Comparison of ENCODE assay signal across 9 mouse cellular contexts in genomic region chr4:88696237-88696884, GRCm38 (mm10). TPM values are rescaled to one million over a fixed set of nuclear protein-coding genes. Genes with fewer than 3 reads are reported as not detected.
A peak's percentile ranks its signal among the peaks of the same experiment; 100 is the strongest.
DNase-seq lines count a peak whose midpoint lies in the region; ATAC-seq and TF ChIP-seq lines count a peak whose summit lies in the region.
"Had no signal": no experiment of that assay in that cellular context is flagged by ENCODE, and none has a peak within 500 bp of the region (broad histone marks: within the 10 kb centered on the region; RNA-seq: fewer than 3 reads in every experiment).

No protein-coding gene starts in this region.

- no peak overlapping the region for H3K9ac ChIP-seq in heart, embryonic 11.5 days (ENCODE audit: low read depth, low read length)
- H3K9ac ChIP-seq in kidney, embryonic 15.5 days, result no peak overlapping the region
- H3K9ac ChIP-seq in liver, adult 2 months (ENCODE audit: low read depth, low read length), result no peak overlapping the region
- H3K9ac ChIP-seq: embryonic facial prominence, embryonic 12.5 days had no signal

- no peaks in the 10 kb centered on the region for H3K79me2 ChIP-seq in liver, adult 2 months (ENCODE audit: control insufficient read depth, insufficient read depth, low read length)

- no peak overlapping the region for H3K27ac ChIP-seq in bone marrow macrophage, adult 2 months (ENCODE audit: insufficient read depth, low read depth, low read length)
- H3K27ac ChIP-seq in embryonic fibroblast, embryonic 13.5 days (ENCODE audit: insufficient read depth, low read length), result no peak overlapping the region
- no peak overlapping the region for H3K27ac ChIP-seq in heart, embryonic 11.5 days (ENCODE audit: low read depth, low read length)
- no peak overlapping the region for H3K27ac ChIP-seq in kidney, embryonic 15.5 days
- no peak overlapping the region for H3K27ac ChIP-seq in liver, adult 2 months (replicated peaks; ENCODE audit: insufficient read depth, low read depth, low read length)
- H3K27ac ChIP-seq: embryonic facial prominence, embryonic 12.5 days had no signal

- no peak overlapping the region for H3K4me2 ChIP-seq in heart, embryonic 11.5 days
- H3K4me2 ChIP-seq in kidney, embryonic 15.5 days, result no peak overlapping the region
- H3K4me2 ChIP-seq: embryonic facial prominence, embryonic 12.5 days had no signal

- peaks cover 31% of the 10 kb centered on the region for H3K4me1 ChIP-seq in bone marrow macrophage, adult 2 months (ENCODE audit: control insufficient read depth, insufficient read depth, low read length)
- no peaks in the 10 kb centered on the region for H3K4me1 ChIP-seq in embryonic fibroblast, embryonic 13.5 days (ENCODE audit: control insufficient read depth, insufficient read depth, low read length)
- H3K4me1 ChIP-seq in heart, embryonic 11.5 days (ENCODE audit: control insufficient read depth, insufficient read depth, low read length), result no peaks in the 10 kb centered on the region
- no peaks in the 10 kb centered on the region for H3K4me1 ChIP-seq in kidney, embryonic 15.5 days
- H3K4me1 ChIP-seq in liver, adult 2 months (ENCODE audit: control insufficient read depth, insufficient read depth, low read length), result no peaks in the 10 kb centered on the region
- H3K4me1 ChIP-seq: embryonic facial prominence, embryonic 12.5 days had no signal

- WGBS in heart, embryonic 11.5 days (ENCODE audit: insufficient replicate concordance), result 20% methylated on average over 3 of the region's 3 CpGs
- WGBS in kidney, embryonic 15.5 days, result 26% methylated on average over 3 of the region's 3 CpGs
- 29% methylated on average over 3 of the region's 3 CpGs for WGBS in liver, adult 2 months

- H3K9me3 ChIP-seq in heart, embryonic 11.5 days (replicated peaks; ENCODE audit: control insufficient read depth, low read length), result no peaks in the 10 kb centered on the region
- H3K9me3 ChIP-seq in kidney, embryonic 15.5 days (replicated peaks), result no peaks in the 10 kb centered on the region
- H3K9me3 ChIP-seq: embryonic facial prominence, embryonic 12.5 days had no signal

- TF ChIP-seq POLR2A in bone marrow macrophage, adult 2 months (IDR thresholded peaks at IDR 0.05; ENCODE audit: borderline replicate concordance, low read depth, low read length), result no peak
- no peak for TF ChIP-seq POLR2A in embryonic fibroblast, embryonic 13.5 days (IDR thresholded peaks at IDR 0.05; ENCODE audit: low read depth, low read length)
- no peak for TF ChIP-seq POLR2A in liver, adult 2 months (IDR thresholded peaks at IDR 0.05; ENCODE audit: extremely low read depth, insufficient read depth, low read length)

- 0 out of 2 replicates have a peak, but pooled peaks have one; percentile 39 for ATAC-seq in heart, embryonic 11.5 days (replicated peaks; ENCODE audit: insufficient number of reproducible peaks, low FRiP score, low TSS enrichment)
- peak; percentile 95 for ATAC-seq in kidney, embryonic 15.5 days (replicated peaks; ENCODE audit: low FRiP score)

- no peaks in the 10 kb centered on the region for H3K36me3 ChIP-seq in heart, embryonic 11.5 days (ENCODE audit: control insufficient read depth, insufficient read depth, low read length)
- no peaks in the 10 kb centered on the region for H3K36me3 ChIP-seq in kidney, embryonic 15.5 days
- H3K36me3 ChIP-seq in liver, adult 2 months (ENCODE audit: control insufficient read depth, insufficient read depth, low read length), result no peaks in the 10 kb centered on the region
- H3K36me3 ChIP-seq: embryonic facial prominence, embryonic 12.5 days had no signal

- H3K27me3 ChIP-seq in heart, embryonic 11.5 days (ENCODE audit: control insufficient read depth, insufficient read depth, low read length), result peaks cover 2% of the 10 kb centered on the region; the same call in 1 of the 2 replicates
- H3K27me3 ChIP-seq in kidney, embryonic 15.5 days, result no peaks in the 10 kb centered on the region
- no peaks in the 10 kb centered on the region for H3K27me3 ChIP-seq in liver, adult 2 months (ENCODE audit: control insufficient read depth, insufficient read depth, low read length)
- H3K27me3 ChIP-seq: embryonic facial prominence, embryonic 12.5 days had no signal

- peak; percentile 74 for TF ChIP-seq CTCF in bone marrow macrophage, adult 2 months (IDR thresholded peaks at IDR 0.05; ENCODE audit: low read depth, low read length)
- TF ChIP-seq CTCF in embryonic fibroblast, embryonic 13.5 days (IDR thresholded peaks at IDR 0.05; ENCODE audit: borderline replicate concordance, insufficient read depth, low read length), result peak; percentile 99
- peak; percentile 100 for TF ChIP-seq CTCF in liver, adult 2 months (IDR thresholded peaks at IDR 0.05; ENCODE audit: low read depth, low read length)

- no peak overlapping the region for H3K4me3 ChIP-seq in bone marrow macrophage, adult 2 months (ENCODE audit: insufficient read depth, low read length)
- H3K4me3 ChIP-seq in embryonic fibroblast, embryonic 13.5 days (ENCODE audit: insufficient read depth, low read length), result no peak overlapping the region
- no peak overlapping the region for H3K4me3 ChIP-seq in heart, embryonic 11.5 days (ENCODE audit: low read depth, low read length)
- no peak overlapping the region for H3K4me3 ChIP-seq in kidney, embryonic 15.5 days (replicated peaks)
- no peak overlapping the region for H3K4me3 ChIP-seq in liver, adult 2 months (ENCODE audit: insufficient read depth, low read depth, low read length)
- H3K4me3 ChIP-seq: embryonic facial prominence, embryonic 12.5 days had no signal

- DNase-seq in CD4-positive, CD25-positive, alpha-beta regulatory T cell, adult 2 months (ENCODE audit: low read depth, low spot score), result peak; percentile 86
- DNase-seq in liver, adult 2 months (ENCODE audit: extremely low read depth, low read depth, low spot score), result peak; percentile 49
- DNase-seq in natural killer cell, adult 2 months (ENCODE audit: low spot score in 2 of 2), result peak; percentile 66 to 76
- peak; percentile 62 to 88 for DNase-seq in spleen, postnatal 4 days (ENCODE audit: low spot score in 2 of 2)

RNA-seq across cellular contexts. Expression of gene Ifnab, which starts 5.2 kb away (rescaled TPM):
- polyA plus RNA-seq in bone marrow macrophage, adult 2 months (2012; ENCODE audit: insufficient read depth, insufficient read length, missing spikeins), result not detected in 2 replicates
- polyA plus RNA-seq in embryonic fibroblast, embryonic 13.5 days (2011; ENCODE audit: insufficient read length, low read depth, missing spikeins), result not detected in 2 replicates
- not detected in 2 replicates for polyA plus RNA-seq in heart, embryonic 11.5 days (2014; fragmentation: Nextera tagmentation; extraction: Ambion mirVana)
- not detected in 2 replicates for polyA plus RNA-seq in kidney, embryonic 15.5 days (2015; fragmentation: Nextera tagmentation; extraction: Ambion mirVana)
- total RNA-seq in liver, adult 2 months (2014; rRNA removed), result not detected in 2 replicates
- not detected in 2 replicates for polyA plus RNA-seq in liver, adult 2 months (2012; rRNA removed)
- polyA plus RNA-seq: embryonic facial prominence, embryonic 12.5 days had no signal

RNA-seq across cellular contexts. Expression of gene Ifna2, which starts 12.6 kb away (rescaled TPM):
- not detected in 2 replicates for polyA plus RNA-seq in bone marrow macrophage, adult 2 months (2012; ENCODE audit: insufficient read depth, insufficient read length, missing spikeins)
- polyA plus RNA-seq in embryonic fibroblast, embryonic 13.5 days (2011; ENCODE audit: insufficient read length, low read depth, missing spikeins), result not detected in 2 replicates
- polyA plus RNA-seq in heart, embryonic 11.5 days (2014; fragmentation: Nextera tagmentation; extraction: Ambion mirVana), result not detected in 2 replicates
- polyA plus RNA-seq in kidney, embryonic 15.5 days (2015; fragmentation: Nextera tagmentation; extraction: Ambion mirVana), result not detected in 2 replicates
- not detected in 2 replicates for total RNA-seq in liver, adult 2 months (2014; rRNA removed)
- polyA plus RNA-seq in liver, adult 2 months (2012; rRNA removed), result not detected in 2 replicates
- polyA plus RNA-seq: embryonic facial prominence, embryonic 12.5 days had no signal

RNA-seq across cellular contexts. Expression of gene Ifna16, which starts 19.6 kb away (rescaled TPM):
- not detected in 2 replicates for polyA plus RNA-seq in bone marrow macrophage, adult 2 months (2012; ENCODE audit: insufficient read depth, insufficient read length, missing spikeins)
- polyA plus RNA-seq in embryonic fibroblast, embryonic 13.5 days (2011; ENCODE audit: insufficient read length, low read depth, missing spikeins), result not detected in 2 replicates
- polyA plus RNA-seq in heart, embryonic 11.5 days (2014; fragmentation: Nextera tagmentation; extraction: Ambion mirVana), result not detected in 2 replicates
- not detected in 2 replicates for polyA plus RNA-seq in kidney, embryonic 15.5 days (2015; fragmentation: Nextera tagmentation; extraction: Ambion mirVana)
- total RNA-seq in liver, adult 2 months (2014; rRNA removed), result not detected in 2 replicates
- polyA plus RNA-seq in liver, adult 2 months (2012; rRNA removed), result not detected in 2 replicates
- polyA plus RNA-seq: embryonic facial prominence, embryonic 12.5 days had no signal

RNA-seq across cellular contexts. Expression of gene Gm26566, which starts 25.2 kb away (rescaled TPM):
- not detected in 2 replicates for polyA plus RNA-seq in bone marrow macrophage, adult 2 months (2012; ENCODE audit: insufficient read depth, insufficient read length, missing spikeins)
- polyA plus RNA-seq in embryonic fibroblast, embryonic 13.5 days (2011; ENCODE audit: insufficient read length, low read depth, missing spikeins), result not detected in 2 replicates
- 0.63 and 0.87 TPM in 2 replicates for polyA plus RNA-seq in heart, embryonic 11.5 days (2014; fragmentation: Nextera tagmentation; extraction: Ambion mirVana)
- 1.1 and 1.2 TPM in 2 replicates for polyA plus RNA-seq in kidney, embryonic 15.5 days (2015; fragmentation: Nextera tagmentation; extraction: Ambion mirVana)
- 0.18 TPM in 1 of 2 replicates, not detected in the other for total RNA-seq in liver, adult 2 months (2014; rRNA removed)
- polyA plus RNA-seq in liver, adult 2 months (2012; rRNA removed), result not detected in 2 replicates

RNA-seq across cellular contexts. Expression of gene Klhl9, which starts 25.9 kb away (rescaled TPM):
- 60.5 and 64.8 TPM in 2 replicates for polyA plus RNA-seq in bone marrow macrophage, adult 2 months (2012; ENCODE audit: insufficient read depth, insufficient read length, missing spikeins)
- 103 and 123 TPM in 2 replicates for polyA plus RNA-seq in embryonic fibroblast, embryonic 13.5 days (2011; ENCODE audit: insufficient read length, low read depth, missing spikeins)
- polyA plus RNA-seq in heart, embryonic 11.5 days (2014; fragmentation: Nextera tagmentation; extraction: Ambion mirVana), result 99.9 and 113 TPM in 2 replicates
- 95.2 and 103 TPM in 2 replicates for polyA plus RNA-seq in kidney, embryonic 15.5 days (2015; fragmentation: Nextera tagmentation; extraction: Ambion mirVana)
- total RNA-seq in liver, adult 2 months (2014; rRNA removed), result 60.3 and 68.1 TPM in 2 replicates
- 9.8 and 10.2 TPM in 2 replicates for polyA plus RNA-seq in liver, adult 2 months (2012; rRNA removed)
